Mouse (Mus musculus): ENCODE results near the gene Hhat. TPM values are rescaled to one million over a fixed set of nuclear protein-coding genes. Genes with fewer than 3 reads are reported as not detected.

The Hhat gene
- polyA plus RNA-seq, 2 experiments = 10.0 to 12.6 TPM

GRCm38 (mm10) chr1:192699101-192699500 lies 71.9 kb downstream of the Hhat start:
- no peaks in the 10 kb centered on the region for H3K9me3 ChIP-seq (ENCODE audit: control insufficient read depth, low read length)
- H3K27me3 ChIP-seq (ENCODE audit: control insufficient read depth, insufficient read depth, low read length) = no peaks in the 10 kb centered on the region
- H3K4me2 ChIP-seq (replicated peaks; ENCODE audit: low read depth, low read length, severe bottlenecking) = no peak overlapping the region
- H3K4me1 ChIP-seq (ENCODE audit: control insufficient read depth, insufficient read depth, low read length) = no peaks in the 10 kb centered on the region
- H3K9ac ChIP-seq (ENCODE audit: low read depth, low read length, severe bottlenecking) = no peak overlapping the region
- no peak overlapping the region for H3K4me3 ChIP-seq (replicated peaks; ENCODE audit: low read length)
- no peaks in the 10 kb centered on the region for H3K36me3 ChIP-seq (ENCODE audit: control insufficient read depth, insufficient read depth, low read length)
- TF ChIP-seq POLR2A (IDR thresholded peaks at IDR 0.05; ENCODE audit: borderline replicate concordance, extremely low read depth, insufficient read depth, insufficient read length) = no peak
- H3K27ac ChIP-seq (replicated peaks; ENCODE audit: low read depth, low read length) = no peak overlapping the region
- no peak for DNase-seq (ENCODE audit: low spot score)
- no peak for ATAC-seq (ENCODE audit: low FRiP score, low read depth)

GRCm38 (mm10) chr1:192696371-192696863 lies 74.6 kb downstream of the Hhat start:
- ATAC-seq (ENCODE audit: low FRiP score, low read depth) (no peak), DNase-seq (ENCODE audit: low spot score) (no peak)
- Histone ChIP-seq H3K27ac (replicated peaks; ENCODE audit: low read depth, low read length) (no peak overlapping the region), H3K27me3 (ENCODE audit: control insufficient read depth, insufficient read depth, low read length) (no peaks in the 10 kb centered on the region), H3K36me3 (ENCODE audit: control insufficient read depth, insufficient read depth, low read length) (no peaks in the 10 kb centered on the region), H3K4me3 (replicated peaks; ENCODE audit: low read length) (no peak overlapping the region), H3K9ac (ENCODE audit: low read depth, low read length, severe bottlenecking) (no peak overlapping the region), H3K4me2 (replicated peaks; ENCODE audit: low read depth, low read length, severe bottlenecking) (no peak overlapping the region), H3K9me3 (ENCODE audit: control insufficient read depth, low read length) (no peaks in the 10 kb centered on the region), H3K4me1 (ENCODE audit: control insufficient read depth, insufficient read depth, low read length) (no peaks in the 10 kb centered on the region)
- 63% methylated on average over 1 of the region's 1 CpGs for WGBS
- no peak for TF ChIP-seq POLR2A (IDR thresholded peaks at IDR 0.05; ENCODE audit: borderline replicate concordance, extremely low read depth, insufficient read depth, insufficient read length)

GRCm38 (mm10) chr1:192693644-192694043 lies 77.4 kb downstream of the Hhat start:
- ATAC-seq (ENCODE audit: low FRiP score, low read depth) = no peak
- Histone ChIP-seq H3K36me3 (ENCODE audit: control insufficient read depth, insufficient read depth, low read length) (no peaks in the 10 kb centered on the region), H3K9ac (ENCODE audit: low read depth, low read length, severe bottlenecking) (no peak overlapping the region), H3K9me3 (ENCODE audit: control insufficient read depth, low read length) (no peaks in the 10 kb centered on the region), H3K27me3 (ENCODE audit: control insufficient read depth, insufficient read depth, low read length) (no peaks in the 10 kb centered on the region), H3K4me3 (replicated peaks; ENCODE audit: low read length) (no peak overlapping the region), H3K4me2 (replicated peaks; ENCODE audit: low read depth, low read length, severe bottlenecking) (no peak overlapping the region), H3K27ac (replicated peaks; ENCODE audit: low read depth, low read length) (no peak overlapping the region), H3K4me1 (ENCODE audit: control insufficient read depth, insufficient read depth, low read length) (no peaks in the 10 kb centered on the region)
- no peak for TF ChIP-seq POLR2A (IDR thresholded peaks at IDR 0.05; ENCODE audit: borderline replicate concordance, extremely low read depth, insufficient read depth, insufficient read length)
- WGBS = 89% methylated on average over 10 of the region's 10 CpGs
- DNase-seq (ENCODE audit: low spot score) = no peak

GRCm38 (mm10) chr1:192692982-192693381 lies 78.0 kb downstream of the Hhat start:
- H3K4me2 ChIP-seq (replicated peaks; ENCODE audit: low read depth, low read length, severe bottlenecking) = no peak overlapping the region
- no peaks in the 10 kb centered on the region for H3K9me3 ChIP-seq (ENCODE audit: control insufficient read depth, low read length)
- no peaks in the 10 kb centered on the region for H3K27me3 ChIP-seq (ENCODE audit: control insufficient read depth, insufficient read depth, low read length)
- no peak for DNase-seq (ENCODE audit: low spot score)
- no peak overlapping the region for H3K27ac ChIP-seq (replicated peaks; ENCODE audit: low read depth, low read length)
- H3K36me3 ChIP-seq (ENCODE audit: control insufficient read depth, insufficient read depth, low read length) = no peaks in the 10 kb centered on the region
- no peaks in the 10 kb centered on the region for H3K4me1 ChIP-seq (ENCODE audit: control insufficient read depth, insufficient read depth, low read length)
- WGBS = 81% methylated on average over 7 of the region's 7 CpGs
- no peak overlapping the region for H3K9ac ChIP-seq (ENCODE audit: low read depth, low read length, severe bottlenecking)
- TF ChIP-seq POLR2A (IDR thresholded peaks at IDR 0.05; ENCODE audit: borderline replicate concordance, extremely low read depth, insufficient read depth, insufficient read length) = no peak
- no peak overlapping the region for H3K4me3 ChIP-seq (replicated peaks; ENCODE audit: low read length)
- ATAC-seq (ENCODE audit: low FRiP score, low read depth) = no peak

GRCm38 (mm10) chr1:192682219-192682951 lies 88.6 kb downstream of the Hhat start:
- H3K4me3 ChIP-seq (replicated peaks; ENCODE audit: low read length) = no peak overlapping the region
- no peak overlapping the region for H3K4me2 ChIP-seq (replicated peaks; ENCODE audit: low read depth, low read length, severe bottlenecking)
- H3K27ac ChIP-seq (replicated peaks; ENCODE audit: low read depth, low read length) = no peak overlapping the region
- no peaks in the 10 kb centered on the region for H3K4me1 ChIP-seq (ENCODE audit: control insufficient read depth, insufficient read depth, low read length)
- ATAC-seq (ENCODE audit: low FRiP score, low read depth) (no peak), DNase-seq (ENCODE audit: low spot score) (no peak)
- H3K27me3 ChIP-seq (ENCODE audit: control insufficient read depth, insufficient read depth, low read length) = no peaks in the 10 kb centered on the region
- 78% methylated on average over 4 of the region's 4 CpGs for WGBS
- no peaks in the 10 kb centered on the region for H3K36me3 ChIP-seq (ENCODE audit: control insufficient read depth, insufficient read depth, low read length)
- no peak overlapping the region for H3K9ac ChIP-seq (ENCODE audit: low read depth, low read length, severe bottlenecking)
- no peak for TF ChIP-seq POLR2A (IDR thresholded peaks at IDR 0.05; ENCODE audit: borderline replicate concordance, extremely low read depth, insufficient read depth, insufficient read length)
- no peaks in the 10 kb centered on the region for H3K9me3 ChIP-seq (ENCODE audit: control insufficient read depth, low read length)
